Mouse (Mus musculus): ENCODE measurements around the gene Adam22.
"Not testable (repeated sequence)": the region's sequence is repeated elsewhere in the genome, so short reads cannot be mapped to it uniquely, and the experiment has no call there.

The Adam22 gene

DNA sequence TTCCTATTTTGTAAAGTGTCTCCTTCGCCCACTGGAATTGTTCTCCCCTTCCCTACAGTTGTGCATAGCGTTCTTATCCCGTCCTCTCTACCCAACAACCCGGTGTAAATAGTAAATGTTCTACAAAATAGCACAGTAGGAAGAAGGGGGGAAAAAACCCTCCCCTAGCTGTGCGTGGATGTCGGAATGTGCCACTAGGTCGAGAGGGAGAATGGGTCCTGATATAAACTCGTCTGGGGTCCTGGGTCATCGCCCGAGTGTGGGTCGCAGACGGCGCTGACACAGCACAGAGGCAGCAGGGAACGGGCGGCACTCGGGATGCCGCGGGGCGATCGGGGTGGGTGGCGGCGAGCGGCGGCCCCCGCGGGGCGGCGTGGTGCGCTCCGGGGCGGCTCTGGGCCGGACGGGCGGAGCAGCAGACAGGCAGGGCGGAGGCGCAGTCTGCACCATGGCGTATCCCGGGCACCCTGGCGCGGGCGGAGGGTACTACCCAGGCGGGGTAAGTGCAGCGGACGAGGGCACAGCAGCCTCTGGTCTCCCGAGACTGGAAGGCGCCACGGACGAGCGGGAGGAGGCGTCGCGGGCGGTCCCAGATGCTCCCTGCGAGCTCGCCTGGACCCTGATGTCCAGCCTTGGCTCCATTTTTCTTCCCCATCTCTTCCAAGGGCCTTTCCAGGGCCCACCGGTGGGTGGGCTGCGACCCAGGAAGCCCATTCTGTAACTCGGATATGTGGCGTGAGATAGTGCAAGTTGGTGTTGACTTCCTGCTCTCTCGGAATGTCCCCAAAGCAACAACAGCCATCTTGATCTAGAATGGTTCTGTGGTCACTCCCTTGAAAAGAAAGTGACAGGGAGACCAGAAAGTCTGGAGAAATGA, 311.6 kb downstream of the Adam22 start:
- peak; percentile 86 for DNase-seq (ENCODE audit: low read depth)

DNA sequence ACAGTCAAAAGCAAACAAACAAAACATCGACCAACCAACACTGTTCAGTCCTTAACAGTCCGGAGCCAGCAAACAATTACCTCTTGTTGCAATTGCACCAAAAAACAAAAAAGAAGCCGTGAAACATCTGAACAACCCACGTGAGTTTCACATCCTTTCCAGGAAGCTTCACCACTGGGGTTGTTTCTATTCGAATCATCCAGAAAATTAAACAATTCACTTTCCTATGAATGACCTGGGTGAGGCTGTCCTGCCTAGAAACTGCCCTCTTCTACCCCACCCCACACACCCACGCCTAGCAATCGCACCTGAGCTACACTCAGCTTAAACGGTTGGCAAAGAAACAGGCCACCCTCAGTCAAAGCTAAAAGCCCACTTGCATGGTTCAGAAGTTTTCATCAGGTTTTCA, 312.2 kb downstream of the Adam22 start:
- no peak for DNase-seq (ENCODE audit: low read depth)

DNA sequence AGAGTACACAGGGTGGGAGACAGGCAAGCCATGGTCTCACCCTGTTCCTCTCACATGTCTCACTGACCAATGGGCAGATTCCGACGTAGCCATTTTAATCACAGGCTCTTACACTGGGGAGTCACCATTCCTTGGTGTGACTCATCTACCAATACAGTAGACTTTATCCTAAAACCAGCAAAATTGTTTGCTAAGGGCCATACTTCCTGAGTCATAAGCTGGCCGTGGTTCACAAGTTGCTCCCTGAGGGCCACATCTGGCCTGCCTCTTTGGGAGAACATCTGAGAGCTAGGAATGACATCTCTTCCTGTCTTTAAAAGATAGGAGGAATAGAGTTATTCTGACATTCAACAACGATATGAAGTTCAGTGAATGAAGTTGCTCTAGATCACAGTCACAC, 314.1 kb downstream of the Adam22 start:
- no peak for DNase-seq (ENCODE audit: low read depth)

DNA sequence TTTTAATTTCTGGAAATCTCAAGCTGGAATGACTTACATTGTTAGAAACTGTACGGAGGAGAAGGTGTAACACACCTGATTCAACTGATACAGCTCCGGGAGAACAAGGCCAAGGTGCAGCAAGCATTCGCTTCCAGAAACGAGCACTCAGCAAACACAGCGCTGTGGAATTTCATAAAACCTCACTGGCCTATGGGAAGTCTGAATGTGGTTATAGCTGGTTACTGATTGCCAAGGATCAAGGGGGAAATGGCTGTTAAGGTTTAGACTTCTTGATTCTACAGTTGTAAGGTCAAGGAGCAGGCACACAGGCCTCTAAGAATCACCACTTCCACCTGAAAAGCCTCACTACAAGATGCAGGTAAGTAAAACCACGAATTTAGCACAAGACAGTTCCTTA, 322.1 kb downstream of the Adam22 start, which contains the start of gene Sri:
Gene Sri, plus strand, starts transcription at position 224 of the 400 bp plus-strand sequence.
- DNase-seq (ENCODE audit: low read depth), result no peak

DNA sequence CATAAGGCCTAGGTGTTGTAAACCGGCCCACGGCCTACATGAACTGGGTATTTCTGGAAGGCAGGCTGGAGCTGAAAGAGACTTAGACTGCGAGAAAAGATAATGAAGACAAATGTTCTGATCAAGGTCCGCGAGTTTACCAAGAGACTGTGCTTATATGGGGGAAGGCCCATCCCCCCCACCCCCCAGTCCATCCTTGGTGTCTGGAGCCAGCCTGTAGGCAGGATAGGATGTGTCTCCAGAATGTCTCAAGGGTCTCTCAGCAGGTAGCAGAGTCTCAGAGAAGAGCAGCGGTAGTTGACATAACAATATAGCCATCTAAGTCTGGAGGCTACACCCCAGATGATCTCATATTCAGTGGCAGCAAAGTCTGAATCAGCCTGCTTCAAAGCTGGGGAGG, 333.4 kb downstream of the Adam22 start:
- not testable (repeated sequence) for DNase-seq (ENCODE audit: low read depth)

Measured in induced T-regulatory cell, adult 2 months (primary cell).